Mouse (Mus musculus) intestine, embryonic 14.5 days (tissue): ENCODE results near the gene Tnik. TPM values are rescaled to one million over a fixed set of nuclear protein-coding genes. Genes with fewer than 3 reads are reported as not detected.

Experiments used
- ATAC-seq: fragments of 200-750 bp; cut with Nextera tagmentation; replicated peaks from 2 replicates; pipeline ENCODE4 v1.8.0; 2017; ENCODE audit warnings: low read depth, moderate number of reproducible peaks, moderate TSS enrichment, moderate library complexity; ENCODE audit not compliant: low FRiP score, low TSS enrichment
- DNase-seq: peaks from one replicate; pipeline ENCODE4 v3.0.0-alpha.2; 2018; ENCODE audit warnings: low spot score
- H3K27ac ChIP-seq: fragments of 300-500 bp; sonication (generic); 2 replicates; pipeline ENCODE4 v1.5.1; 2014; ENCODE audit warnings: low read depth, mild to moderate bottlenecking, control low read depth
- H3K27me3 ChIP-seq: fragments of 300-500 bp; sonication (generic); replicated peaks from 2 replicates; pipeline ENCODE4 v1.6.1; 2014; ENCODE audit warnings: low read length, control low read depth; ENCODE audit not compliant: control insufficient read depth, insufficient read depth
- H3K36me3 ChIP-seq: fragments of 300-500 bp; sonication (generic); 2 replicates; pipeline ENCODE4 v1.6.1; 2014; ENCODE audit warnings: low read length, control low read depth; ENCODE audit not compliant: control insufficient read depth, insufficient read depth
- H3K4me1 ChIP-seq: fragments of 300-500 bp; sonication (generic); replicated peaks from 2 replicates; pipeline ENCODE4 v1.6.1; 2014; ENCODE audit warnings: low read length, control low read depth, mixed read lengths; ENCODE audit not compliant: control insufficient read depth, insufficient read depth
- H3K4me2 ChIP-seq: fragments of 300-500 bp; sonication (generic); 2 replicates; pipeline ENCODE4 v1.6.1; 2014; ENCODE audit warnings: low read length
- H3K4me3 ChIP-seq: fragments of 300-500 bp; sonication (generic); 2 replicates; pipeline ENCODE4 v1.5.1; 2014; ENCODE audit warnings: low read depth, low read length, control low read depth, mixed read lengths
- H3K9ac ChIP-seq: fragments of 300-500 bp; sonication (generic); 2 replicates; pipeline ENCODE4 v1.6.1; 2014; ENCODE audit warnings: mild to moderate bottlenecking, low read length
- H3K9me3 ChIP-seq: fragments of 300-500 bp; sonication (generic); 2 replicates; pipeline ENCODE4 v1.6.1; 2016; ENCODE audit warnings: low read length, control low read depth; ENCODE audit not compliant: control insufficient read depth
- WGBS: fragments of 180-500 bp; shearing (Covaris S2); extraction: QIAGEN DNeasy Blood & Tissue Kit; methylation state at CpG from one replicate; pipeline ENCODE4 v1.1.7; 2014; 5-methylcytosine and 5-hydroxymethylcytosine counted together
- polyA plus RNA-seq: library from polyadenylated mRNA; unstranded; fragments of >200 nt; fragmentation: Nextera tagmentation; extraction: Ambion mirVana; gene quantifications from 2 replicates; pipeline ENCODE4 v1.2.1, GENCODE M21; 2014

The Tnik gene
- polyA plus RNA-seq, 1 experiment from 2014 or later: 16.1 TPM

DNA sequence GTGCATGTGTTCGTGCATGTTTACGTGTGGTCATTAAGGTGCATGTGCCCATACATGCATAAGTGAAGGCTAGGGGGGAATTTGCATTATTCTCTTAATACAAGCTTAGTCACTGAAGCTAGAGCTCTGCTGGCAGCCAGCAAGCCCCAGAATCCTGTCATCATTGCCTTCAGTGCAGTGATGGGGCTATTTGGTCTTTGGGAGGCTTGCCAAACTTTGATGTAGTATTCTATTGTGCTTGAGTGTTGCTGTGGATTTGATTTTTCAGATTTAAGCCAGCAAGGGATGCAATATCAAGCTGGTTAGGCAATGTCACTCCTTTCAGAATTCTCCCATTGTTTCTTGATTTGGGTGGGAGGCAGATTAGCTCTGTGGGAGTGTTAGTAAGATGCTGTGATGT, 336.5 kb downstream of the Tnik start:
- Histone ChIP-seq H3K4me3 (no peak overlapping the region), H3K9me3 (no peaks in the 10 kb centered on the region), H3K27me3 (no peaks in the 10 kb centered on the region), H3K36me3 (no peaks in the 10 kb centered on the region), H3K4me1 (no peaks in the 10 kb centered on the region), H3K27ac (no peak overlapping the region), H3K4me2 (no peak overlapping the region), H3K9ac (no peak overlapping the region)
- 97% methylated on average over 2 of the region's 2 CpGs for WGBS
- no peak for ATAC-seq
- no peak for DNase-seq

DNA sequence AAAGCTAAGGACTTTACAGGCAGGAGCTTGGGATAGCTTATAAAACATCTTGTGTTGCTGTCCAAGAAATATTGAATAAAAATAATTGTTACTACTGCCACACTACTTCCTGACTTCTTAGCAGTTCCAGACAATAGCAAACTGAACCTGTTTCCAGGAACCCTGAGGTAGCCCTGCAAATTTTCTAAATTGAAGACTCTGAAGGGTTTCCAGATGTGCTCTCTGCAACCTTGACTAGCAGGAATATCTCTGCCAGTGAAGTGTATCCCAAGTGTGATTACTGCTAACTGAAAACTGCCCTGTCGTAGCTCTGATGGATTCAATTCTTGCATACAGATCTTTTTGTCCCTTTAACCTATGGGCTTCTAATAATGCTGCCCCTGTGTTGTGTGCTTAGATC, 343.7 kb downstream of the Tnik start:
- no peaks in the 10 kb centered on the region for H3K36me3 ChIP-seq

DNA sequence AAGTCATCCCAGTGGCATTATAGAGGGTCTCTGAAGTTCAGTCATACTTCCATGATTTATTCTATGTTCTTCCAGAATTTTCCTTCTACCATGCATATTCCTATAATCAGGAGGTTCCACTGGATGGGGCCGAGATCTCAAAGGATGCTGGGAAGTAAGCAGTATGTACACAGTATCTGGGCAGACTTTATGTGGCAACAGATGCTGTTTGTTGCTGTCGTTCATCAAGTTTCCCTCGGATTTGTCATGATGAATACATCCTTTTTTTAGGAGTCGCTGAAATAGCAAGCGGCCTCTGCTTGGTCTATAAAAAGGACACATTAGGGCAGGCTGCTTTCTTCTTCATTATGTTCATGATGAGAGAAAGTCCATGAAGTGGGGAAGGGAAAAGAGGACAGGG, 349.3 kb downstream of the Tnik start:
- H3K4me3 ChIP-seq: no peak overlapping the region
- H3K27me3 ChIP-seq: no peaks in the 10 kb centered on the region
- DNase-seq (no peak), ATAC-seq (no peak)
- H3K4me2 ChIP-seq: no peak overlapping the region
- H3K9me3 ChIP-seq: no peaks in the 10 kb centered on the region
- H3K9ac ChIP-seq: no peak overlapping the region
- no peaks in the 10 kb centered on the region for H3K4me1 ChIP-seq
- no peak overlapping the region for H3K27ac ChIP-seq
- WGBS: 80% methylated on average over 5 of the region's 5 CpGs
- H3K36me3 ChIP-seq: no peaks in the 10 kb centered on the region

More for the DNA sequence above, 343.7 kb downstream of the Tnik start:
- H3K9ac ChIP-seq: no peak overlapping the region
- ATAC-seq: no peak
- no peak overlapping the region for H3K27ac ChIP-seq
- DNase-seq: no peak
- H3K27me3 ChIP-seq: no peaks in the 10 kb centered on the region
- 48% methylated on average over 1 of the region's 1 CpGs for WGBS
- no peaks in the 10 kb centered on the region for H3K4me1 ChIP-seq
- H3K9me3 ChIP-seq: no peaks in the 10 kb centered on the region
- no peak overlapping the region for H3K4me3 ChIP-seq
- no peak overlapping the region for H3K4me2 ChIP-seq

DNA sequence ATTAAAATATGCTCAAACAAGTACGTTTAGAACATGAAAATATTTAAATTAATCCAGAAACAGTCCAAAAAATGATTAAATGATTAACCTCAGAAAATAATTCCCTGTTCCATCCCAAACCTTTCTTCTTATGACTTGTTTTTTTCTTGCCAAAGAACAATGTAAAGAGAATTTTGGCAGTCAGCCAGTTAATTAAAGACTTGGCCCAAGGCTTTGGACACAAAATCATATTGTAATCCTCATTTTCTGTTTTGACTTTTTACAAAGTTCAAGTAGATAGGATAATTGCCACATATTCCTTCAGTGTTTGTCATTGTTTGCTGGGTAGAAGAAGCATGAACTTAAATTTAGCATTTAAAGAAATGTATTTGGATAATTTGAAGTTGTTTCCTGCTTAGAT, 353.4 kb downstream of the Tnik start:
- Histone ChIP-seq H3K9me3 (no peaks in the 10 kb centered on the region), H3K4me3 (no peak overlapping the region), H3K4me1 (no peaks in the 10 kb centered on the region), H3K4me2 (no peak overlapping the region), H3K27ac (no peak overlapping the region), H3K9ac (no peak overlapping the region), H3K36me3 (no peaks in the 10 kb centered on the region), H3K27me3 (no peaks in the 10 kb centered on the region)
- ATAC-seq: no peak
- DNase-seq: no peak
- WGBS: 61% methylated on average over 1 of the region's 1 CpGs

DNA sequence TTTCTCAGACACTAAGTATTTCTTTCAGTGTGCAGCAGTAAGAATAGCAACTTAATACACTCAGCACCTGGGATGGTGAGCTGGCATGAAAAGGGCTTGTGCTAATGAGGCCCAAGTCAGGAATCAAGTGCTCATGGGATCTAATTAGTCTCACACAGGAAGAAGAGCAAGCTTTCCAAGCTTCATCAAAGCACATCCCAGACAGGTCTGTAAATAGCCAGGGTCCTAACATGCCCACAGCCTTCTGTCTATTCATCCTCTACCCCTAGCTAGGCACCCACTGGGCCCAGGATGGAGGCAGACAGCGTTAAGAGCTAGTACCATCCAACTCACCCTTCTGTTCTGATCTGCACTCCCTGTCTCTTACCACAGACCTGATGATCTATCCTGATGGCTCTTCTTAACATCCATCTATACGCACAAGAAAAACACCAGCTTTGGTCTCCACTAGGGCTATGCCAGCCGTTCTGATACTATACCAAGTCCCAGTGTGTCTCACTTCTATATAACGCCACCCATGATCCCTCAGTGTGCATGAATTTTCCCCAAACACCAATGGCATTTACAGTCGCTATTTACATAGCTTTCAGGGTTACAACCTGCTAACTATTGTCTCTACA, 354.1 kb downstream of the Tnik start:
- H3K4me3 ChIP-seq: no peak overlapping the region
- H3K4me2 ChIP-seq: no peak overlapping the region
- 84% methylated on average over 5 of the region's 5 CpGs for WGBS
- ATAC-seq (no peak), DNase-seq (no peak)
- H3K36me3 ChIP-seq: no peaks in the 10 kb centered on the region
- no peak overlapping the region for H3K9ac ChIP-seq
- no peaks in the 10 kb centered on the region for H3K9me3 ChIP-seq
- no peaks in the 10 kb centered on the region for H3K27me3 ChIP-seq
- H3K27ac ChIP-seq: no peak overlapping the region
- H3K4me1 ChIP-seq: no peaks in the 10 kb centered on the region

DNA sequence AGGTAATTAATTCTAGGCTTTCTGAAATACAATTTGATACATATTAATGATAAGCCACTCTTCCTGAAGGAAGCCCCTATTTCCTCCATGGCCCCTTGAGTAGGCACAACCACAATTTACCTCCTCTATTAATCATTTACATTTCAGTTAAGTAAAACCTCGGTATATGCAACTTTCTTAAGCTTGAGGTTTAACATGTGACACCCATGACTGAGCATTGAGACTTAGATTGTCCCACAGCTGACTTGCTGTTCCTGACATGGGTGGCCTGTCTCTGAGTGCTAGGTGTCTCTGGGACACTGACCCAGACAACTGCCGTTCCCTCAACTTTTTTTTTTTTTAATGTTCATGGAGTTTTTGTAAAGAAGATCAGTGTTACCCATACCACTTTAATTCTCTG, 358.8 kb downstream of the Tnik start:
- no peak for ATAC-seq
- Histone ChIP-seq H3K4me2 (no peak overlapping the region), H3K27me3 (no peaks in the 10 kb centered on the region), H3K9me3 (no peaks in the 10 kb centered on the region), H3K4me3 (no peak overlapping the region), H3K4me1 (no peaks in the 10 kb centered on the region), H3K36me3 (0 out of 2 replicates have a peak, but pooled peaks cover 3% of the 10 kb centered on the region), H3K27ac (no peak overlapping the region), H3K9ac (no peak overlapping the region)
- 65% methylated on average over 2 of the region's 2 CpGs for WGBS
- DNase-seq: no peak

DNA sequence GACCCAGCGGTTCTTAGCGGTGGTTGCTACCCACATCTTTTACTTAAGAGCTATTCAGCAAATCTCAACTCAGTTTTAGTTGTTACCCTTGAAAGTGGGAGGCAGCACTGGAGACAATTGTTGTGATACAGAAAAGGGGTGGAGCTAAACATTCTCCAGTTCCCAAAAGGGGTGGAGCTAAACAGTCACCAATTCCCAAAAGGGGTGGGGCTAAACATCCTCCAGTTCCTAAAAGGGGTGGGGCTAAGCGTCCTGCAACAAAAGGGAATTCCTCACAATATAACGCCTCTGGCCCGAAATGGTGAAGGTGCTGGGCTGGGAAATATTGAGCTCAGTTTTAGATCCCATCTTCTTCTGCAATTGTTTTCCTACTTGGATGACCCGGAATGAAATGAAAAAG, 363.8 kb downstream of the Tnik start:
- H3K9ac ChIP-seq: no peak overlapping the region
- 0 out of 2 replicates have a peak, but pooled peaks cover 3% of the 10 kb centered on the region for H3K36me3 ChIP-seq
- H3K4me3 ChIP-seq: no peak overlapping the region
- WGBS: 94% methylated on average over 6 of the region's 6 CpGs
- DNase-seq: no peak
- no peak overlapping the region for H3K4me2 ChIP-seq
- no peaks in the 10 kb centered on the region for H3K9me3 ChIP-seq
- H3K4me1 ChIP-seq: no peaks in the 10 kb centered on the region
- H3K27me3 ChIP-seq: no peaks in the 10 kb centered on the region
- no peak overlapping the region for H3K27ac ChIP-seq
- no peak for ATAC-seq

DNA sequence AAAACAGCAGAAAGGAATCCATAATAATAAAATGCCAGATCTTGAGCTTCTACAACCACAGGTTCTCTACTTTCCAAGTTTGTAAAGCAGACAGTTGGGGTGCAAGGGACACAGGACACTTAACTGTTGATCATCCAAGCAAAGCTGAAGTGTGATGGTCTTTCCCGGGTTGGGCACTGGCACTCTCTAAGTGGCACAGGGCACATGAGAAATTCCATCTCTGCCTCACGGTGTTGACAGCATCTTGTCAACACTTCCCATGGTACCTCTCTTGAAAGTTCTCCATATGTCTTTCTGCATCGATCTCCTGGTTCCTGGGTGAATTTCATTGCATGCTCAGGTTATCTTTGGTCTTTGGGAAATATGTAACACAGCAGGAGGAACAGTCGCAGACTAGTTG, 373.8 kb downstream of the Tnik start:
- WGBS: 83% methylated on average over 4 of the region's 4 CpGs
- Histone ChIP-seq H3K4me3 (no peak overlapping the region), H3K36me3 (no peaks in the 10 kb centered on the region), H3K9ac (no peak overlapping the region), H3K4me1 (no peaks in the 10 kb centered on the region), H3K27ac (no peak overlapping the region), H3K4me2 (no peak overlapping the region), H3K27me3 (no peaks in the 10 kb centered on the region), H3K9me3 (no peaks in the 10 kb centered on the region)
- DNase-seq (no peak), ATAC-seq (no peak)

DNA sequence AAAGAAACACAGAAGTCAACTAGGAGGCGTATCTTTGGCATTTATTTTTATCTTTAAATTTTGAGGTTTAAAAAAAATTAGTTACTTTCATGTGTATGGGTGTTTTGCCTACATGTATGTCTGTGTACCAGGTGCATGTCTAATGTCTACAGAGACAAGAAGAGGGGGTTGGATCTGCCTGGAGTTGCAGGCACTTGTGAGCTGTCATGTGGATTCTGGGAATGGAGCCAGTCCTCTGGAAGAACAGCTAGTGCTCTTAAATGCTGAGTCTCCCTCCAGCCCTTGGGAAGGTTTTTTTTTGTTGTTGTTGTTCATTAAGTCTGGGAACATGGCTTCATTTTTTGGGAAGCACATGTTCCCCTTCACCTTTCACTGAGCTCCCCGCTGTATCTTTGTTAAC, 375.9 kb downstream of the Tnik start:
- H3K4me1 ChIP-seq: no peaks in the 10 kb centered on the region
- no peaks in the 10 kb centered on the region for H3K27me3 ChIP-seq
- H3K27ac ChIP-seq: no peak overlapping the region
- H3K4me2 ChIP-seq: no peak overlapping the region
- no peak overlapping the region for H3K4me3 ChIP-seq
- H3K9ac ChIP-seq: no peak overlapping the region
- ATAC-seq: no peak
- DNase-seq: no peak
- H3K9me3 ChIP-seq: no peaks in the 10 kb centered on the region
- 78% methylated on average over 2 of the region's 2 CpGs for WGBS
- H3K36me3 ChIP-seq: no peaks in the 10 kb centered on the region
